15 mouse cellular contexts compared by ENCODE assay signal in genomic region chr11:114486455-114486854, GRCm38 (mm10).
A peak's percentile ranks its signal among the peaks of the same experiment; 100 is the strongest.
DNase-seq lines count a peak whose midpoint lies in the region; ATAC-seq and TF ChIP-seq lines count a peak whose summit lies in the region.
"Had no signal": no experiment of that assay in that cellular context is flagged by ENCODE, and none has a peak within 500 bp of the region (broad histone marks: within the 10 kb centered on the region; RNA-seq: fewer than 3 reads in every experiment).

No protein-coding gene starts in this region.

- H3K4me2 ChIP-seq in embryonic facial prominence, embryonic 14.5 days (ENCODE audit: low read depth, low read length), result no peak overlapping the region
- no peak overlapping the region for H3K4me2 ChIP-seq in lung, embryonic 16.5 days (ENCODE audit: low read depth, low read length)
- H3K4me2 ChIP-seq in stomach, postnatal 0 days (replicated peaks; ENCODE audit: low read depth), result no peak overlapping the region
- H3K4me2 ChIP-seq: liver, embryonic 11.5 days had no signal

- WGBS in embryonic facial prominence, embryonic 14.5 days, result 47% methylated on average over 7 of the region's 8 CpGs
- 52% methylated on average over 8 of the region's 8 CpGs for WGBS in embryonic facial prominence, embryonic 10.5 days
- WGBS in lung, embryonic 16.5 days, result 11% methylated on average over 8 of the region's 8 CpGs
- WGBS in stomach, postnatal 0 days, result 24% methylated on average over 8 of the region's 8 CpGs

- H3K9me3 ChIP-seq in embryonic facial prominence, embryonic 14.5 days (ENCODE audit: control insufficient read depth, low read length), result no peaks in the 10 kb centered on the region
- no peaks in the 10 kb centered on the region for H3K9me3 ChIP-seq in embryonic facial prominence, embryonic 10.5 days
- H3K9me3 ChIP-seq in lung, embryonic 16.5 days (ENCODE audit: control insufficient read depth, low read length), result no peaks in the 10 kb centered on the region
- H3K9me3 ChIP-seq in stomach, postnatal 0 days (ENCODE audit: control insufficient read depth, low read length), result no peaks in the 10 kb centered on the region

- H3K4me3 ChIP-seq in embryonic facial prominence, embryonic 14.5 days (ENCODE audit: low read depth, low read length), result no peak overlapping the region
- H3K4me3 ChIP-seq in embryonic facial prominence, embryonic 10.5 days, result no peak overlapping the region
- no peak overlapping the region for H3K4me3 ChIP-seq in lung, embryonic 16.5 days (ENCODE audit: low read length)
- no peak overlapping the region for H3K4me3 ChIP-seq in stomach, postnatal 0 days (ENCODE audit: low read depth, low read length)

- no peaks in the 10 kb centered on the region; the same call in 1 of the 2 replicates for H3K27me3 ChIP-seq in embryonic facial prominence, embryonic 14.5 days (replicated peaks; ENCODE audit: control insufficient read depth, insufficient read depth, low read length)
- peaks cover 50% of the 10 kb centered on the region for H3K27me3 ChIP-seq in embryonic facial prominence, embryonic 10.5 days (replicated peaks; ENCODE audit: low read depth, poor library complexity, severe bottlenecking)
- H3K27me3 ChIP-seq in lung, embryonic 16.5 days (ENCODE audit: control insufficient read depth, insufficient read depth, low read depth, low read length), result no peaks in the 10 kb centered on the region; the same call in none of the 2 replicates
- H3K27me3 ChIP-seq in stomach, postnatal 0 days (ENCODE audit: control insufficient read depth, insufficient read depth, low read length), result no peaks in the 10 kb centered on the region

- no peak for TF ChIP-seq CTCF in stomach, postnatal 0 days (IDR thresholded peaks at IDR 0.05; ENCODE audit: low read depth)

- no peaks in the 10 kb centered on the region for H3K36me3 ChIP-seq in embryonic facial prominence, embryonic 14.5 days (ENCODE audit: control insufficient read depth, insufficient read depth, low read length)
- H3K36me3 ChIP-seq in embryonic facial prominence, embryonic 10.5 days (replicated peaks), result no peaks in the 10 kb centered on the region
- no peaks in the 10 kb centered on the region for H3K36me3 ChIP-seq in lung, embryonic 16.5 days (ENCODE audit: control insufficient read depth, insufficient read depth, low read length)
- H3K36me3 ChIP-seq in stomach, postnatal 0 days (ENCODE audit: control insufficient read depth, insufficient read depth, low read length), result no peaks in the 10 kb centered on the region

- ATAC-seq in embryonic facial prominence, embryonic 14.5 days (ENCODE audit: low read depth), result no peak
- peak; percentile 40; the same call in 1 of the 2 replicates for ATAC-seq in lung, embryonic 16.5 days (ENCODE audit: low read depth)
- 0 out of 2 replicates have a peak, but pooled peaks have one; percentile 28 for ATAC-seq in stomach, postnatal 0 days (ENCODE audit: low FRiP score, low TSS enrichment)
- ATAC-seq: midbrain, embryonic 16.5 days had no signal

- intact Hi-C loops in heart, postnatal 36 days (cut with DNase I), result no loop called here

- no peak overlapping the region for H3K27ac ChIP-seq in embryonic facial prominence, embryonic 14.5 days (replicated peaks; ENCODE audit: low read depth, low read length)
- H3K27ac ChIP-seq in embryonic facial prominence, embryonic 10.5 days (replicated peaks), result no peak overlapping the region; the same call in 1 of the 2 replicates
- no peak overlapping the region; the same call in 1 of the 2 replicates for H3K27ac ChIP-seq in lung, embryonic 16.5 days (ENCODE audit: low read length)
- H3K27ac ChIP-seq in stomach, postnatal 0 days (replicated peaks), result no peak overlapping the region

- no peak overlapping the region for H3K9ac ChIP-seq in embryonic facial prominence, embryonic 14.5 days (ENCODE audit: low read depth, low read length)
- no peak overlapping the region for H3K9ac ChIP-seq in lung, embryonic 16.5 days (ENCODE audit: low read length)
- H3K9ac ChIP-seq in stomach, postnatal 0 days (ENCODE audit: low read length), result no peak overlapping the region

- no peak for TF ChIP-seq EP300 in stomach, postnatal 0 days (optimal IDR thresholded peaks at IDR 0.05)

- peak; percentile 22 for DNase-seq in embryonic facial prominence, embryonic 14.5 days (ENCODE audit: low spot score)
- no peak for DNase-seq in embryonic facial prominence, embryonic 10.5 days (ENCODE audit: low spot score)
- DNase-seq in lung, postnatal 36 days, result no peak
- peak; percentile 89 for DNase-seq in cerebellum, adult 9-11 months
- no peak for DNase-seq in stomach, postnatal 0 days (ENCODE audit: low spot score)
- no peak for DNase-seq in heart, postnatal 36 days
- no peak for DNase-seq in layer of hippocampus, postnatal 10 days (ENCODE audit: low spot score in 2 of 2)
- DNase-seq: adrenal gland, postnatal 25 days; heart, adult 11 months; lung, postnatal 4 days; retina, postnatal 1 day; thymus, postnatal 4 days had no signal

- peaks cover 9% of the 10 kb centered on the region for H3K4me1 ChIP-seq in embryonic facial prominence, embryonic 14.5 days (ENCODE audit: control insufficient read depth, insufficient read depth, low read length)
- H3K4me1 ChIP-seq in embryonic facial prominence, embryonic 10.5 days, result peaks cover 41% of the 10 kb centered on the region
- peaks cover 15% of the 10 kb centered on the region for H3K4me1 ChIP-seq in lung, embryonic 16.5 days (replicated peaks; ENCODE audit: control insufficient read depth, insufficient read depth, low read length)
- H3K4me1 ChIP-seq in stomach, postnatal 0 days (replicated peaks; ENCODE audit: control insufficient read depth, insufficient read depth), result no peaks in the 10 kb centered on the region

Comparison
In these comparisons a context has a peak if more than half of its experiments do, and no peak if none do; other contexts are left out.
1. DNase-seq: peak in embryonic facial prominence, embryonic 14.5 days (single experiment) and cerebellum, adult 9-11 months (single experiment); none in embryonic facial prominence, embryonic 10.5 days (single experiment), lung, postnatal 36 days (single experiment), stomach, postnatal 0 days (single experiment), heart, postnatal 36 days (0 of 2) and layer of hippocampus, postnatal 10 days (0 of 2).